Mouse (Mus musculus): ENCODE measurements around the gene Slc10a7.

Gene Slc10a7

DNA sequence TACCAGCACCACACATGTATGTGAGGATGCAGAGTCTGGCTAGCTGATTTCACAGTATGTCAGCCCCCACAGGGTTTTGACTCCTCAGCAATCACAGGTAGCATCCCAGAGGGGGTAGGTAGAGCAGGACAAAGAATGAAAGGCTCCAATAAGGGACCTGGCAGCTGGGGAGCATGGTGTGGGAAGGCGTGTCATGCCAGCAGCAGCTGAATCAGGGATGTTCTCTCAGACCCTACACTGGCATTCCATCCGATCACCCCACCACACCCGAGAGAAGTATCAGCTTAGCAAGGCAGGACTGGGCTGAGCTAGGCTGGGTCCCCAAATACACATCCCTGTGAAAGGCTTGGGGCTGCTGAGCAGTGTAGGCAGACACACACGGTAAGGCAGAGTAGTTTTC is 229.2 kb downstream of the Slc10a7 start:
- DNase-seq (ENCODE audit: low read depth): no peak

- no peak for DNase-seq (ENCODE audit: low read depth)
These were observed 231.8 kb downstream of the Slc10a7 start for GRCm38 (mm10) chr8:78740936-78741335.

DNA sequence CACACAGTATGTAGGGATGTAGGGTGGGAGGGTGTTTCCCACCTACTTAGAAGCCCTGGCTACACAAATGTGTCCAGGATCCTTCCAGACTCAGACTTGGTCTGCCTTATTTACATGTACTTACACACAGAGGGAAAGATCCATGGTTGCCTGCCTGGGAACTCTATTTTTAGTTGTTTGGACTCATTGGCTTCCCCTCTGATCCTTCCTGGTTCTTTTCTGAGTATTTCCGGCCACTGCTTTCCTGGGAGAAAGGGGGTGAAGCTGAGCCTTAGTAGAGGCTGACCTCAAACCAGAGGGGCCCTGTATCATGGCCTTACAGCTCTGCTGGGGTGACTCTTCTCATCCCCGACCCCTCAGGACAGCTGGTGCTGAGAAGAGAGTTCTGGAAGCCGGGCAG is 232.3 kb downstream of the Slc10a7 start:
- no peak for DNase-seq (ENCODE audit: low read depth)

DNA sequence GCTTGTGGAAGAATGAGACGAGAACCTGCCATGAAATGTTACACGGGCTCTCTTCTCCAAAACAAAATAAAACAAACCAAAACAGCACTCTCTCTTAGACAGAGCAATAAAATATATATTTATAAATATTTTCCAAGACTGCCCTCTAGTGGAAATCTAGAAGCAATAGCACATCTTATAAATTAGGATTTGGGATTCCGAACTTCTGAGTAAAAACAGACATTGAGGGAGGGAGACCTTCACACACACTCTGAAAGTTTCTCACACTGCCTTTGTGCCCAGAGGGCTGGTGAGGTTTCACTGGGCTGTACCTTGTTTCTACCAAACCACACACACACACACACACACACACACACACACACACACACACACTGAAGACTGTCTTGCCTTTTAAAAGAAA is 232.8 kb downstream of the Slc10a7 start:
- DNase-seq (ENCODE audit: low read depth): no peak

GRCm38 (mm10) chr8:78742453-78742852 is 233.3 kb downstream of the Slc10a7 start:
- no peak for DNase-seq (ENCODE audit: low read depth)

DNA sequence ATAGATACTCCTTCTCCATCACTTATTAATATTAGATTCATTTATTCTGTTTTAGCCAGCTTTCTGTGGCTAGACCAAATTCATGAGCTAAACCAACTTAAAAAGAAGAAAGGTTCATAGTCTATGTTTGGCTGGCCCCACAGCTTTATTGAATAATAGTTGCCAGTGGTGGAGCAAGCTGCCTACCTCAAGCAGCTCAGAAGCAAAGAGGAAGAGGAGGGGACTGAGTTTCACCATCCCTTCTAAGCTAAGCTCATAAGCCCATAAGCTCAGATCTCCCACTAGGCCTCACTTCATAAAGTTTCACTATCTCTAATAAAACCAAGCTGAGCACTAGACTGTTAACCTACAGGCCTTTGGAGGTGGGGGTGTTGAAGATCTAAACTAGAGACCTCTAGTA is 237.9 kb downstream of the Slc10a7 start:
- no peak for DNase-seq (ENCODE audit: low read depth)

GRCm38 (mm10) chr8:78748701-78749100 is 239.6 kb downstream of the Slc10a7 start:
- DNase-seq (ENCODE audit: low read depth): no peak

- DNase-seq (ENCODE audit: low read depth): no peak
These were observed 241.0 kb downstream of the Slc10a7 start for GRCm38 (mm10) chr8:78749861-78750825.

GRCm38 (mm10) chr8:78751151-78751550 is 242.0 kb downstream of the Slc10a7 start:
- no peak for DNase-seq (ENCODE audit: low read depth)

- DNase-seq (ENCODE audit: low read depth): no peak
These were observed 245.8 kb downstream of the Slc10a7 start for GRCm38 (mm10) chr8:78754986-78755385.

GRCm38 (mm10) chr8:78759139-78759538 is 250.0 kb downstream of the Slc10a7 start:
- no peak for DNase-seq (ENCODE audit: low read depth)

GRCm38 (mm10) chr8:78764976-78765375 is 255.8 kb downstream of the Slc10a7 start:
- no peak for DNase-seq (ENCODE audit: low read depth)

DNA sequence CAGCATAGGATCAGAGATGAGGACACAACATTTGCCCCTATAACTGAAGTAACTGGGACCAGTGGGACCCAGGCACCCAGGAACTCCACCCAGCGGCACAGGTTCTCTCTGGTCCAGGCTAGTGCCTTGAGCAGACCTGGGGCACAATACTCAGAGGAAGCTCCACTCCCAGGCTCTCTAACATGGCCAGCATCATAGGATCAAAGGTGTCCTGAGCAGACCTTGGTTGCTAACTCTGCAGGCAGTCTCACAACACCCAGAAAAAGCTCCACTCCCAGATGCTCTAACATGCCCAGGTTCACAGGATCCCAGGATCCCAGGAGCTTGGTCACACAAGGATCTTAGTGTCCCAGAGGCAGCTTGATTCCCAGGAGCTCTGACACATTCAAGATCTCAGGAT is 256.4 kb downstream of the Slc10a7 start:
- DNase-seq (ENCODE audit: low read depth): no peak

GRCm38 (mm10) chr8:78770584-78770983 is 261.4 kb downstream of the Slc10a7 start:
- DNase-seq (ENCODE audit: low read depth): no peak

DNA sequence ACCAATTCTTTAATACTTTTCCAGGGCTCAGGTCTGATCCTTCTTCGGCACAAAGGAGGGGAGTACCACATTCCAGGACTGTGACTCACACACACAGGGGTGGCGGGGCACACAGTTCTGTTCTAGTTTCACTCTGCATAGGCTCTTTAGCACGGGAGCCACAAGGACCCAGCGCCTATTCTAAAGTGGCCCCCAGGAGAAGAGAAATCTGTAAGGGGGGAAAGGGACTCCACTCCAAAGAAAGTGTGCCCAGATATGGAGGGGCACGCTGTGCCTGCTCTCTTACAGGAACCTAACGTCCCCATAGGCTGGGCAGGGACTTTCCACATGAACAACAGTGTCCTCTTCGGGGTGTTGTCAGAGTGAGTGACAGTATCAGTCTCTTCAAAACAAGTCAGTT is 262.1 kb downstream of the Slc10a7 start:
- DNase-seq (ENCODE audit: low read depth): no peak

GRCm38 (mm10) chr8:78776816-78777215 is 267.7 kb downstream of the Slc10a7 start:
- DNase-seq (ENCODE audit: low read depth): no peak
